Mouse (Mus musculus) heart, postnatal 14 days (tissue): ENCODE measurements around the gene Rpusd1. TPM values are rescaled to one million over a fixed set of nuclear protein-coding genes. Genes with fewer than 3 reads are reported as not detected.
"Not testable (repeated sequence)": the region's sequence is repeated elsewhere in the genome, so short reads cannot be mapped to it uniquely, and the experiment has no call there.

Source experiments
- DNase-seq, 2 experiments: peaks; one replicate each; pipeline ENCODE4 v3.0.0; 2021 to 2022
- intact Hi-C: fragments of 180-260 bp; cut with DNase I; formaldehyde crosslinking; loops from one replicate; pipeline ENCODE4 v1.15.1; 2025
- total RNA-seq, 2 experiments: library from RNA; stranded (reverse); gene quantifications; 2 replicates each; pipeline ENCODE4 v1.2.3; 2021

The Rpusd1 gene
- total RNA-seq, 2 experiments from 2014 or later, result 5.0 to 5.4 TPM

DNA sequence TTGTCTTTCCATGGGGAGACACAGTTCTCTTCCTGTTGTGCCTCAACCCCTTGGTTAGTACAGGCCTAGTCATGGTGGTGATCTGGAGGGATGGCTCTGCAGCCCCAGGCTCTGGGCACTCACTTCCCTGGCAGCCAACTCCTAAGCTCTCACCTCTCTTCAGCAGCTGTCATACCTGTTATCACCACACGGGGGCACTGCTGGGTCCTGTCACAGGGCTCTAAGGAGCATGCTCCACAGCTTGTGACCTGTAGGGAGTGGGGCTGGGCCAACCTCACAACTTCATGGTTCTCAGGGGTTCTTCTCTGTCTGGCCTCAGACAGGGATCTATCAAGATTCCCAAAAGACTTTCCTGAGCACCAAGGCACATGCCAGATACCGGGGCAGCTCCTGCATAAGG lies 4.6 kb downstream of the Rpusd1 start:
- DNase-seq, result peak; percentile 79 to 87
- intact Hi-C loops, result loop anchor here (1.0 kb wide), 1 partner anchor 69 kb away; no protein-coding TSS in a partner anchor

DNA sequence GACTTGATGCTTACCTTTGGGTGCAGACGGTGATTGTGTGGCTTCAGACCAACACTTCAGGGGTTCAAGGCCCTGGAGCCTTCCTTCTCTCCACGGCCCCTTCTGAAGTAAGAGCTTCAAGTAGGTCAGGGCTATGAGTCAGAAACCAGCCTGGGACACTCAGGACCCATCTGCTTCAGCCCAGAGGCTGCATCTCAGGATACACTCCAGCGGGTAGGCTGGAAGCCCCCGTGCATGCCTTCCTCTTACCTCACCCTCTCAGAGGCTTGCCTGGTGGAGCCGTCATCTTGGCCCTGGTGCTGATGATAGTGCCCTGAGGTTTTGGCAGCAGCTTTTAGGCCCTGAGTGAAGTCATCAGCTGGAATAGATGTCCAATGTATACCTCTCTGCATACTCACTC lies 7.8 kb downstream of the Rpusd1 start:
- intact Hi-C loops, result no loop called here
- no peak for DNase-seq

GRCm38 (mm10) chr17:25735745-25736144 lies 8.3 kb downstream of the Rpusd1 start, which contains the start of gene Mslnl:
TSS of gene Mslnl (plus strand) at chr17:25736042.
- intact Hi-C loops, result no loop called here
- no peak for DNase-seq

DNA sequence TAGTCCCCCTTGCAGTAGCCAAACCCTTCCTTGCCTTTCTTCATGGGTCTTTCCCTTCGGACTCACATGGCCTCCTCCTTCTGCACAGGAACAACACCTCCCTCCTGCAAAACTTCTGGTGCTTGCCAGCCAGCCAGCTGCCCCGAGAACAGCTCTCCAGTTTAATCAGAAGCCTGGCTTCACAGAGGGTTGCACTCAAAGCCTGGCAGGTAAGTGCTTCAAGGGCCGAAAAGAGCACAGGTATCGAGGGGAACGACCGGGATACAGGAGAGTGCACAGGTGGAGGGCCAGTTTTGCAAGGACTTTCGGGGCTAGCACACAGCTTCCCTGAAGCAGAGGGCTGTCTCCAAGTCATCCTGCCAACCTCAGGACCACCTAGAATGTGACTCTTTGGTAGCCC lies 11.4 kb downstream of the Rpusd1 start:
- intact Hi-C loops, result no loop called here

DNA sequence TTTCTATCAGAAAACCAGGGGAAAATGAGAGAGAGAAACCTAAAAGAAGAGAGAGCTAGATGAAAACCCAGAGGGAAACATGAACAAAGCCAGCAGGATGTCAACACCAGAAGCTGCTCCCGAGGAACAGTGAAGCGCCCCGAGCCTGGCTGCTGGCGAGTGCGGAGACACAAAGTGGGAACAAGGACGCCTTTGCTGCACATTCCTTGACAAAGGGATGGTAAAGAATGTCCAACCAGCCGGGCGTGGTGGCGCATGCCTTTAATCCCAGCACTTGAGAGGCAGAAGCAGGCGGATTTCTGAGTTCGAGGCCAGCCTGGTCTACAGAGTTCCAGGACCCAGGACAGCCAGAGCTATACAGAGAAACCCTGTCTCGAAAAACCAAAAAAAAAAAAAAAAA lies 14.0 kb downstream of the Rpusd1 start:
- DNase-seq, intact Hi-C loops: not testable (repeated sequence)

More for the DNA sequence above, 11.4 kb downstream of the Rpusd1 start:
- no peak for DNase-seq

DNA sequence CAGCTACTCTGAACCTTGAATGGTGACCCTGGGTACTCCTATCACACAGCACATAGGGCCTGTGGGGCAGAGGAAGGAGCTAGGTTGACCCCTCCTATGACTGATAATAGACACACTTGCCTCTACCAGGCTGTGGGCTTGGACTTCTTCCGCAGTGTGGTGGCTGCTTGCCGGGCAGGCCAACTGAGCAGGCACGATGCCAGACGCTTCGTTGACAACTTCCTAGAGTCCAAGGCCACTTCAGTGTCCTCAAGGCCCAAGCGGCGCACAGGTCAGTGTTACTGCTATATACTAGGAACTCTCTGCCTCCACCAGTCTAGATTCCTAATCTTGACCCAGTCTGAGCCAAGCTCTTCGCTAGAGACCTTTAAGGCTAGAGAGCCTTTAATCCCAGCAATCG lies 16.4 kb downstream of the Rpusd1 start:
- DNase-seq, result no peak
- intact Hi-C loops, result no loop called here

- intact Hi-C loops, result no loop called here
- DNase-seq, result no peak
These were observed 16.8 kb downstream of the Rpusd1 start for GRCm38 (mm10) chr17:25744311-25744710.

DNA sequence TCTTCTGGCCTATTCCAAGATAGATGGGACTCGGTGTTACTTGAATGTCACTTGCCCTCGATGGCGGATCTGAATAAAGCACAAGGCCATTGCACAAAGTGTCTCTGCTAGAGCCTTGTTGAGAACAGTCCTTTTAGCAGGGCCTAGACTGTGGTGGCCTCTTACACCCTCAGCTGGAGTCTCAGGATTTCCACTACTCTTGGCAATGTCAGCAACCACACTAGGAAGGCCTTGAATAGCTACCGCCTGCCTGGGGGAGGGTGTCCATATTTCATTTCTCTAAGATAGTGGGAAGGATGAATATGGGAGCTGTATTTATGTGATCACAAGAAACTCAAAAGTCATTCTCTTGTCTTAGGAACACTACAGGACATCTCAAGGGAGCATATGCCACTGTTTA lies 20.8 kb downstream of the Rpusd1 start:
- no peak for DNase-seq

DNA sequence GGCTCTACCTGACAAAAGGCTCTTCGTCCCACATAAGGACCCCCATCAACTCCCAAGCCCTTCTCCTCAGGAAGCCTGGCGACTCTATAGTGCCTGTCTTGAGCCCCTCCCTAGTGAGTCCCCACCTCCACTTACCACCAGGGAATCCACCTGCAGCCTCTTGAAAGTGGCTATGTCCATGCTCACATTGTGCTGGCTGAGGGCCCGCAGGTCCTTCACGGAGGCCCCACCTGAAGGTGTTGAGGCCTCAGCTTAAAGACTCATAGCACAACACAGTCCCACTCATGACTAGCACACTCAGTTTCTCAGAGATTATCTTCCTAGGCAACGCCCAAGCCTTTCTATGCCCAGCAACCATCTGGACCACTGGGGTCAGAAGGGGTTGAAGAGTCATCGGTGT lies 21.8 kb downstream of the Rpusd1 start:
- no peak for DNase-seq
- intact Hi-C loops, result no loop called here

More for the DNA sequence above, 20.8 kb downstream of the Rpusd1 start:
- intact Hi-C loops, result no loop called here

DNA sequence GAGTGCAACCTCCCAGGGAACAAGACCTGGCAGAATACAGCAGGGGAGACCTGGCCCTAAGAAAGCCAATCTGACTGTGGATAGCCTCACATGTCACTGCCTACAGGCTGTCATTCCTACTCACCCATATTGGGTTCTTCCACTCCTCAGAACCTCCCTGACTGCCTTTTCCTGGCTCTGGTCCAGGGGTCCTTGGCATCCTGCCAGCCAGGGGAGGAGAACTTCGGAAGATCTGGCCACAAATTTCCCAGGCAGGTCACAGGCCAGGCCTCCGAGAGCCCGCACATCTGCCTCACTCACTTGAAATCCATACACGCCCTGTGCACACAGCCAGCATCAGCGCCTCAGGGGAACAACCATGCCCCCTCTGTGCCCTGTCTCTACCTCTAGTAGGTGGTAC lies 24.0 kb downstream of the Rpusd1 start:
- intact Hi-C loops, result no loop called here
- DNase-seq, result peak; percentile 51 to 75

GRCm38 (mm10) chr17:25754241-25754640 lies 26.8 kb downstream of the Rpusd1 start, which contains the start of gene Msln:
TSS of gene Msln (minus strand) at chr17:25754378.
- intact Hi-C loops, result no loop called here
- DNase-seq, result no peak

DNA sequence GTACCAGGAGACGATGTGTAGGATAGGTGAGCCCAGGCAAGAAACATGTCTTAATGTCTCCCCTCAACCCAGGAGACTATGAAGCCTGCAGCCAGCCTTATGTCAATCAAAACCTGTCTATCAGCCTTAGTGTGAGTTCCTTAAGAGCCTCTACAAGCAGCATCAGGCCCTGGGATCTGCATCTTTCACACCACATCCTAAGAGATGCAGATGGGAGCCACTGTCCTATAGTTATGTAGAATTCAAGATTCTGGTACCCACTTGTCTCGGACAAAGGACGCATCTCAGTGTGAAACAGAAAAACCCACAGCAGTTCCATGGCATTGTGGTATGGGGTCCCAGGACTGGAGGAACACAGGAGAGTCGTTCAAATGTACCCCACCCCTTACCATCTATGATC lies 27.6 kb downstream of the Rpusd1 start:
- DNase-seq, result no peak
- intact Hi-C loops, result no loop called here

DNA sequence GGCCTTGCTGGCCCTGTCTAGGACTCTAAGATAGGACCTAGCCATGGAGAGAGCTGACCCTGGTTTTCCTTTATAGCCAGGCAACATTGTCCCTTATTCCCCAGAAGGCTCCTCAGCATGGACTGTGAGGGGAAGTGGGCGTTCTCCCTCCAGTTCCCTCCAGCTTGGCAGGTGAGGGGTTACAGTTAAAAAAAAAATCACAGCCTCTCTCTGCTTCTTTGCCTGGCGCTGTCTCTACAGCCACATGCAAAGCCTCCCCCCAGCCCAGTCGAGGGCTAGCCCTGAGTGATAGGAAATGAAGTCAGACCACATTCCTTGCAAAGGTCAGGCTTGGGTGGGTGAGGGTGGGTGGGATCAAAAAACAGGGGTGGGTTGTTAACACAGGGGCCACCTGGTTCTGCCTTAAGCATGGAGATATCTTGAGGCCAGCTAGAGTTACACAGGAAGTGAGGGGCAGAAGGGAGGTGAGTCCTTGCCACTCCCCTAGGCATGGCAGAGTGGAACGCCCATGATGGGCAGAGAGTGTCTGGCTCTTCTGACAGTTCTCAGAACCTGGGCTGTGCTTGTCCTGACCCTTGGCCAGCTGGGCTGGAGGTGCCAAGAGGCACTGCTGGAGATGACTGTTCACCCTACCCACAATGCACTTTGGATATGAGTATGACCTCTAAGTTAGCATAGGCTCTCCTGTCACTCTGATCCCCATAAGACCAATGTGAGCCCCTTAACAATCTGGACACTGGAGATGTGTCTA lies 28.3 kb downstream of the Rpusd1 start:
- intact Hi-C loops, result no loop called here
- no peak for DNase-seq

DNA sequence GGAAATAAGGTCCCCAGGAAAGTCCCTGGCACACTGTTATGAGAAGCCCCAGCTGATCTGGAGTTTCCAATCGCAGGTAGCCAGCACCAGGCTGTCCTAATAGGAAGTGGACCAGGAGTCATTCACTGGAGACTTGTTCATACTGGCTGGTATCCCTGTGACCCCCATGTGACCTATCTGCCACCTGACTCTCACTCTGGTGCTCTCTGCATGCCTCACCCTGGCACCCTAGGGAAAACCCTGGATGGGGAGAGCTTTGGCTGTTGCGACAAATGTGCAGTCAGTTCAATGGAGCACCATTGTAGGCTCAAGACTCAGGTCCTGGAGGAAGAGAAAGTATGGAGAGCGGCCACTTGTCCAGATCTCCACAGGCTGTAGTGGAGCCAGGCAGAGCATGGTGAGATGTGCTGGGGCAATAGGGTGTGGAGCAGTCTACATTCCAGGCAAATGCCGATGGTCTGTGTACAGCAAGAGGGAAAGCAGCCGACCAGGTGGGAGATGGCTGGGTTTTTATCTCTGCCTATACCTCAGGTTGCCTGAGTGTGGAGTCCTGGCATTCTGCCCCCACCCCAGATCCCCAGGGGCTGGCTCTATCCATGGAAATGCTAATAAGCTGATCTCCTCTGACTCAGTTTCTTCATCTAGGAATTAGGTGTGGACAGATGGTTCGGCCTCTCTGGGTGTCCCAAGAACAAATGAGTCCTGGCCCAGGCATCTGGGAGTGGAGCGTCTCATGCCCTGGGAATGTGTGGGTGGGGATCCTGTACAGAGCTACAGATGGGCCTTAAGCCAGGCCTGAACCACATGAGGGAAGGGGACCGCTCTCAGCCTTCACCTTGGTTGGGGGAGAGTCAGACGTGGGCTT lies 29.1 kb downstream of the Rpusd1 start:
- intact Hi-C loops, result no loop called here
- DNase-seq, result no peak

- DNase-seq, result no peak
- intact Hi-C loops, result no loop called here
These were observed 30.2 kb downstream of the Rpusd1 start for GRCm38 (mm10) chr17:25757691-25758090.

GRCm38 (mm10) chr17:25760148-25760547 lies 32.7 kb downstream of the Rpusd1 start:
- no peak for DNase-seq

DNA sequence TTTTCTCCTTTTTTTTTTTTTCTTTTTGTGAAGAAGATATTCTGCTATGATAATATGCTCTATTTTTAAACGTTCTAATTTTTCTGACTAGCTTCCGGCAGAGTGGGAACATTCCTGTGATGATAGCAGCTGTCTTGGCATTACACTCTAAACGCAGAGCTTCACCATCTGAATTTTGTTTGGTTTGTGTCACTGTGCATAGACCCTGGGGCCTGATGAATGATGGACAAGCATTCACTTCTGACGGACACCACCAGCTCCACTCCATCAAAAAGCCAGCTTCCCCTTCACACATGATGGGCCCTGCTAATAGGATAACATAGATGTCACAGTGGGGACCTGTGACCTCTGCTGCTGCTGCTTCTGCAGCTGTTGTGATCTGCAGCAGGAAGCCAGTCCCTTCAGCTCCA lies 34.1 kb downstream of the Rpusd1 start:
- intact Hi-C loops, result no loop called here
- no peak for DNase-seq

More at GRCm38 (mm10) chr17:25760148-25760547, 32.7 kb downstream of the Rpusd1 start:
- intact Hi-C loops, result no loop called here

DNA sequence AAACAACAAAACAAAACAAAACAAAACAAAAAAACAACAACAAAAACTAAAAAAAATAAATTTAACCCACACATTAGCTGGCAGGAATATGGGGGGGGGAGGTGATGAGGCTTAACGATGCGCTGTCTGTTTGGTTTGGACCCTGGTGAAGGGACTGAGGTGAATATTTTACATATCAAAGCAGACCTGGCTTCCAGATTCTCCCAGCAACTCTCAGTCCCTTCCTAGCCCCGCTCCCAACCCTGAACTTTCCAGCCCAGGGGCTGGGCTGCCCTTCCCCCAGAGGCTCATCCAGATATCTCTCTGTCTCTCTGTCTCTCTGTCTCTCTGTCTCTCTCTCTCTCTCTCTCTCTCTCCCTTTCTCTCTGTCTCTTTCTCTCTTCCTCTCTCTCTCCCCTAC lies 35.1 kb downstream of the Rpusd1 start:
- no peak for DNase-seq
- intact Hi-C loops, result no loop called here

GRCm38 (mm10) chr17:25765886-25766285 lies 38.4 kb downstream of the Rpusd1 start:
- intact Hi-C loops, result no loop called here
- no peak for DNase-seq

- intact Hi-C loops, result no loop called here
- no peak for DNase-seq
These were observed 41.9 kb downstream of the Rpusd1 start for GRCm38 (mm10) chr17:25769331-25769730.

DNA sequence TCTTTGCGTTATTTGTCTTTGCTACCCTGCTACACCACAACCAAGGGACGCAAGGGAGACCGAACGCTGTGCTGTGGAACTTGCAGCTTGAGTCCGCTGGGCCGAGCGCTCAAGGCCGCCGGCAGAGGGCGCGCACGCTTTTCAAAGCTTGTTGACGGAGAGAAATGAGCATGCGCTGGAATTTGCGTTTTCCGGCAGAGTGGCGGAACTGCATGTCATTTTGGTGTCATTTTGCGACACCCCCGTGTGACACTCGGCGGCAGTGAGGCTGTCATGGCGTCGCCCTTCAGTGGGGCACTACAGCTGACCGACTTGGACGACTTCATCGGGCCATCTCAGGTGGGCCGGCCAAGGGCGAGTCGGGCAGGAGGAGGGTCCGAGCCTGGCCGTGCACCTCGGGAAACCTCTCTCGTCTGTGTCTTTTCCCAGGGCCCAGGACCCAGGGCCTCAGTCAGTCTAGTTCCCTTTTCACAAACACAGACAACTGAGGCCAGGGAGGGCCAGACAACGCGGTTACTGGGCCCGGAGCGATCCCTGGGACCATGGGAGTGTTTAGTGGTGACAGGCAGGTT lies 46.2 kb downstream of the Rpusd1 start, which contains the start of gene Narfl:
Narfl (plus strand) TSS at position 228 of the 572 bp plus-strand sequence.
- intact Hi-C loops, result loop anchor here (1.0 to 5.0 kb wide), 2 partner anchors 28 to 94 kb away; partner anchors contain the start of gene Mcrip2
- DNase-seq, result peak; percentile 98
